Mouse (Mus musculus) limb, embryonic 10.5 days (tissue): ENCODE results near the gene Chmp6. TPM values are rescaled to one million over a fixed set of nuclear protein-coding genes. Genes with fewer than 3 reads are reported as not detected.

Experiments used
- DNase-seq: peaks from one replicate; pipeline ENCODE4 v3.0.0-alpha.2; 2017; ENCODE audit warnings: low spot score
- H3K27ac ChIP-seq: fragments of 300-500 bp; sonication (generic); 2 replicates; pipeline ENCODE4 v1.5.1; 2016; ENCODE audit warnings: mild to moderate bottlenecking
- H3K27me3 ChIP-seq: fragments of 300-500 bp; sonication (generic); 2 replicates; pipeline ENCODE4 v1.6.1; 2016; ENCODE audit warnings: low read depth, mild to moderate bottlenecking; ENCODE audit not compliant: poor library complexity, severe bottlenecking
- H3K36me3 ChIP-seq: fragments of 300-500 bp; sonication (generic); 2 replicates; pipeline ENCODE4 v1.6.1; 2016; ENCODE audit warnings: mild to moderate bottlenecking, moderate library complexity
- H3K4me1 ChIP-seq: fragments of 300-500 bp; sonication (generic); 2 replicates; pipeline ENCODE4 v1.6.1; 2016
- H3K4me3 ChIP-seq: fragments of 300-500 bp; sonication (generic); 2 replicates; pipeline ENCODE4 v1.5.1; 2016; ENCODE audit warnings: mild to moderate bottlenecking, moderate library complexity
- H3K9me3 ChIP-seq: fragments of 300-500 bp; sonication (generic); replicated peaks from 2 replicates; pipeline ENCODE4 v1.6.1; 2016; ENCODE audit warnings: mild to moderate bottlenecking
- WGBS: fragments of 180-500 bp; shearing (Covaris S2); methylation state at CpG from one replicate; pipeline ENCODE4 v1.1.7; 2016; 5-methylcytosine and 5-hydroxymethylcytosine counted together
- polyA plus RNA-seq: library from polyadenylated mRNA; unstranded; fragments of >200 nt; fragmentation: Nextera tagmentation; extraction: Ambion mirVana; gene quantifications from 2 replicates; pipeline ENCODE4 v1.2.1, GENCODE M21; 2016

The Chmp6 gene
- 123 and 127 TPM in 2 replicates for polyA plus RNA-seq

- WGBS = under 1% methylated on average over 48 of the region's 48 CpGs
- Histone ChIP-seq H3K4me3 (peak within 1 kb of the TSS; percentile 91), H3K27me3 (0 out of 2 replicates have a peak, but pooled peaks cover 3% of the 10 kb centered on the region), H3K36me3 (peaks cover 34% of the 10 kb centered on the region), H3K4me1 (peaks cover 49% of the 10 kb centered on the region), H3K9me3 (no peaks in the 10 kb centered on the region), H3K27ac (peak within 1 kb of the TSS; percentile 94)
- DNase-seq = peak; percentile 92
These were observed at the start of gene Chmp6 for GRCm38 (mm10) chr11:119913291-119913934. Chmp6 (plus strand) TSS chr11:119913441.

- Histone ChIP-seq H3K27me3 (no peaks in the 10 kb centered on the region), H3K36me3 (peaks cover 78% of the 10 kb centered on the region), H3K27ac (no peak overlapping the region), H3K9me3 (no peaks in the 10 kb centered on the region), H3K4me1 (peaks cover 29% of the 10 kb centered on the region), H3K4me3 (no peak overlapping the region)
- WGBS = 78% methylated on average over 6 of the region's 6 CpGs
- DNase-seq = no peak
These were observed 46.4 kb upstream of the Chmp6 start for GRCm38 (mm10) chr11:119866837-119867236.

DNA sequence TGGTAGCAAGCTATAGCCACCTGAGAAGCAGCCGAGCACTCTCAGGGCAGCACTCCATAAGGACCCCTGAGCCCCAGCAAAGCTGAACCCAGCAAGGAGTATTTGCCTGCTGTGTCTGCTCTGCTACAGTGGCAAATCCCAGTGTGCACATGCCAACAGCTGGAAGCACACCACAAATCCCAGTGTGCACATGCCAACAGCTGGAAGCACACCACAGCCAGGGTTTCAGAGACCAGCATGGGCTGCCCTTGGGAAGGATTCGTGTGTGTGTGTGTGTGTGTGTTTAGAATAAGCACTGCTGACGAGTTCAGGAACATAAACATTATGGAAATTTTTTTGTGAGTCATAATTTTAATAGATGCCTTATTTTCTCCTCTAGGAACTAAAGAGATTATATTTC is 45.1 kb upstream of the Chmp6 start:
- Histone ChIP-seq H3K27me3 (no peaks in the 10 kb centered on the region), H3K9me3 (no peaks in the 10 kb centered on the region), H3K4me3 (no peak overlapping the region), H3K36me3 (peaks cover 79% of the 10 kb centered on the region), H3K27ac (no peak overlapping the region), H3K4me1 (peaks cover 24% of the 10 kb centered on the region)
- WGBS = 87% methylated on average over 3 of the region's 3 CpGs
- no peak for DNase-seq

- 89% methylated on average over 4 of the region's 4 CpGs for WGBS
- Histone ChIP-seq H3K9me3 (no peaks in the 10 kb centered on the region), H3K36me3 (peaks cover 79% of the 10 kb centered on the region), H3K4me1 (peaks cover 20% of the 10 kb centered on the region), H3K4me3 (no peak overlapping the region), H3K27ac (no peak overlapping the region), H3K27me3 (no peaks in the 10 kb centered on the region)
- DNase-seq = no peak
These were observed 44.7 kb upstream of the Chmp6 start for GRCm38 (mm10) chr11:119868556-119868955.

DNA sequence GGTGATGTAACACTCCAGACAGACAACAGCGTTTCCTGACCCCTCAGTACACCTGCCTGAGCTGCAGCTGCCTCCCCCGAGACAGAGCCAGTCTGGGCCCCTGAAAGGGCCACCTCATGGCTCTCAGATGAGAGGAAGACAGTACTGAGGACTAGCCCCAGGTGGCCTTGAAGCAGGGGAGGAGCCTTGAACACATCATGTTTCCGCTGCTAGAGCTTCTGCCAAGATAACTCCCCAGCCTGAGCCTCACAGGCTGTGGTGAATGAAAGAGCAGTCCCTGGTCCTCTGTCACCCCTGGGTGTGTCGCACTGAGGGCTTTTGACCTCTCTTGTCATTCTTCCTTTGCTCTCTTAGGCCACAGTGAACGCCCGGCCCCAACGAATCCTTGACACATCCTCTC is 42.1 kb upstream of the Chmp6 start:
- Histone ChIP-seq H3K36me3 (peaks cover 96% of the 10 kb centered on the region), H3K4me3 (no peak overlapping the region)

GRCm38 (mm10) chr11:119873643-119874042 is 39.6 kb upstream of the Chmp6 start:
- Histone ChIP-seq H3K4me1 (peaks cover 6% of the 10 kb centered on the region; the same call in 1 of the 2 replicates), H3K4me3 (no peak overlapping the region), H3K27ac (no peak overlapping the region), H3K9me3 (no peaks in the 10 kb centered on the region), H3K27me3 (no peaks in the 10 kb centered on the region), H3K36me3 (peaks cover 98% of the 10 kb centered on the region)
- no peak for DNase-seq
- 91% methylated on average over 4 of the region's 4 CpGs for WGBS

More for the DNA sequence above, 42.1 kb upstream of the Chmp6 start:
- no peaks in the 10 kb centered on the region for H3K9me3 ChIP-seq
- 89% methylated on average over 7 of the region's 7 CpGs for WGBS
- H3K27me3 ChIP-seq = no peaks in the 10 kb centered on the region
- DNase-seq = no peak
- H3K27ac ChIP-seq = no peak overlapping the region
- H3K4me1 ChIP-seq = peaks cover 6% of the 10 kb centered on the region; the same call in 1 of the 2 replicates

- Histone ChIP-seq H3K36me3 (peaks cover 98% of the 10 kb centered on the region), H3K27me3 (no peaks in the 10 kb centered on the region)
- 89% methylated on average over 1 of the region's 1 CpGs for WGBS
These were observed 38.4 kb upstream of the Chmp6 start for GRCm38 (mm10) chr11:119874841-119875240.

DNA sequence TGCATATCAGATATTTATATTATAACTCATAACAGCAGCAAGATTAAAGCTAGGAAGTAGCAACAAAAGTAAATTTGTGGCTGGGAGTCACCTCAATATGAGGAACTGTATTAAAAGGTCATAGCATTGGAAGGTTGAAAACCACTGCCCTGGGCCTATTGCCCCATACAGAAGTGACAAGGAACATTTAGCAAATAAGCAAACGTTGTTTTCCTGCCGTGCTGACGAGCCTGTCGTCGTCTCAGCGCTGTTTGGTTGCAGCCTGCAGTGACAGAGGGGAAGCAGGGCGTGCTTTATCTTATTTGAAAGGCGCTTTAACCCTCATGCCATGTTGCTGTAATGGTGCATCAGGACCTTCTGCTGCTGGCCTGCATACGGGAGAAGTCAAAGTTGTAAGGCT is 37.6 kb upstream of the Chmp6 start:
- H3K4me1 ChIP-seq = no peaks in the 10 kb centered on the region
- no peaks in the 10 kb centered on the region for H3K9me3 ChIP-seq
- no peaks in the 10 kb centered on the region for H3K27me3 ChIP-seq
- 89% methylated on average over 9 of the region's 9 CpGs for WGBS
- H3K4me3 ChIP-seq = no peak overlapping the region
- no peak overlapping the region for H3K27ac ChIP-seq
- peaks cover 99% of the 10 kb centered on the region for H3K36me3 ChIP-seq
- no peak for DNase-seq

More at GRCm38 (mm10) chr11:119874841-119875240, 38.4 kb upstream of the Chmp6 start:
- no peak overlapping the region for H3K27ac ChIP-seq
- no peak overlapping the region for H3K4me3 ChIP-seq
- H3K9me3 ChIP-seq = no peaks in the 10 kb centered on the region
- DNase-seq = no peak
- peaks cover 6% of the 10 kb centered on the region; the same call in 1 of the 2 replicates for H3K4me1 ChIP-seq

DNA sequence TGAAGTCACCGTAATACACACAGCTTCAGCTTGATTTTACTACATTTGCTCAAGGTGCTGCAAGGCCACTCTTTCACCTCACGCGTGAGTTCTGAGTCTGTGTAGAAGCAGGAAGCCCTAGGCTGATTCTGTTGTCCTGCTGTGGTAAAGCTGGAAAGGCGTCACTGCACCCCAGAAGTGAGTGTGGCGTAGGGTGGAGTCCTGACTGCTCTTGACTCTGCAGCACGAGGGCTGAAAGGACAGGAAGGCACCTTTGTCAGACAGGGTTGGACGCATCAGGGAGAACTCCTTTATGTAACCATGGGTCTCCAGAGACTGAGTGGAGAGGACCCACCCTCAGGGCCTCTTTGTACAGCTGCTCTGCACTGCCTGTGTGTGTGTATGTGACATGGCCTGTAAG is 36.1 kb upstream of the Chmp6 start:
- no peaks in the 10 kb centered on the region for H3K27me3 ChIP-seq
- peaks cover 88% of the 10 kb centered on the region for H3K36me3 ChIP-seq
- no peaks in the 10 kb centered on the region for H3K9me3 ChIP-seq
- WGBS = 94% methylated on average over 7 of the region's 7 CpGs
- no peak for DNase-seq
- H3K4me3 ChIP-seq = no peak overlapping the region
- H3K4me1 ChIP-seq = no peaks in the 10 kb centered on the region
- H3K27ac ChIP-seq = no peak overlapping the region

- Histone ChIP-seq H3K27me3 (no peaks in the 10 kb centered on the region), H3K36me3 (peaks cover 73% of the 10 kb centered on the region)
- 88% methylated on average over 5 of the region's 5 CpGs for WGBS
These were observed 33.7 kb upstream of the Chmp6 start for GRCm38 (mm10) chr11:119879573-119879972.

GRCm38 (mm10) chr11:119883646-119884045 is 29.6 kb upstream of the Chmp6 start:
- H3K27ac ChIP-seq = no peak overlapping the region
- no peak for DNase-seq
- H3K4me3 ChIP-seq = no peak overlapping the region
- WGBS = 44% methylated on average over 2 of the region's 2 CpGs
- no peaks in the 10 kb centered on the region for H3K27me3 ChIP-seq
- H3K9me3 ChIP-seq = no peaks in the 10 kb centered on the region
- H3K4me1 ChIP-seq = no peaks in the 10 kb centered on the region
- peaks cover 67% of the 10 kb centered on the region for H3K36me3 ChIP-seq

More at GRCm38 (mm10) chr11:119879573-119879972, 33.7 kb upstream of the Chmp6 start:
- no peak overlapping the region for H3K4me3 ChIP-seq
- DNase-seq = no peak
- H3K4me1 ChIP-seq = no peaks in the 10 kb centered on the region
- H3K27ac ChIP-seq = no peak overlapping the region
- H3K9me3 ChIP-seq = no peaks in the 10 kb centered on the region

DNA sequence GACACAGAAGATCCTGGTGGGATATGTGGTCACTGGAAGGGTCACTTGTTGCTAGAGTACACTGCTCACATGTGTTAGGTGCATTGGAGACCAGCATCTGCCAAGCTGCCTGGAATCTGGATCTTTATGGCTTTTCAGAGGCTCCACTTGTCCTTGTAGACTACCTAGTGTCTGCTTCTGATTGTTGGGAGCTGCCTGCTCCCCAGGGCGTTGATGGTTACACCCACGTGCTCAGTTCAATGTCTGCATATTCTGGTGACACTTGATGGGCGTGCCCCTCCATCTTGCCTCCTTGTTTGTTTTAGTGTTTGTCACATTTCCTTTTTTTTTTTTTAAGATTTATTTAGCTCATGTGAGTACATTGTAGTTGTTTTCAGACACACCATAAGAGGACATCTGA is 23.3 kb upstream of the Chmp6 start:
- peaks cover 88% of the 10 kb centered on the region for H3K36me3 ChIP-seq
- WGBS = 92% methylated on average over 3 of the region's 3 CpGs
- H3K4me3 ChIP-seq = no peak overlapping the region

GRCm38 (mm10) chr11:119891601-119892215 is 21.5 kb upstream of the Chmp6 start:
- Histone ChIP-seq H3K4me3 (no peak overlapping the region), H3K9me3 (no peaks in the 10 kb centered on the region), H3K27ac (no peak overlapping the region), H3K36me3 (peaks cover 86% of the 10 kb centered on the region), H3K27me3 (no peaks in the 10 kb centered on the region), H3K4me1 (peaks cover 11% of the 10 kb centered on the region)
- no peak for DNase-seq
- WGBS = 89% methylated on average over 7 of the region's 7 CpGs

More for the DNA sequence above, 23.3 kb upstream of the Chmp6 start:
- Histone ChIP-seq H3K27ac (no peak overlapping the region), H3K9me3 (no peaks in the 10 kb centered on the region), H3K4me1 (peaks cover 11% of the 10 kb centered on the region), H3K27me3 (no peaks in the 10 kb centered on the region)
- no peak for DNase-seq
